Mouse (Mus musculus) brain, adult 2 months (tissue): ENCODE measurements around the gene Ooep.
"Not testable (repeated sequence)": the region's sequence is repeated elsewhere in the genome, so short reads cannot be mapped to it uniquely, and the experiment has no call there.

Source experiments
- DNase-seq: peaks from one replicate; pipeline ENCODE4 v3.0.0; 2011; ENCODE audit warnings: low read depth, low spot score

Gene Ooep

GRCm38 (mm10) chr9:78367959-78368358 lies 10.6 kb downstream of the Ooep start, which contains the start of gene Dppa5a:
Gene Dppa5a (minus strand): TSS chr9:78368177.
- DNase-seq: not testable (repeated sequence)

GRCm38 (mm10) chr9:78365850-78366544 lies 12.5 kb downstream of the Ooep start:
- no peak for DNase-seq

GRCm38 (mm10) chr9:78364701-78365100 lies 13.8 kb downstream of the Ooep start:
- no peak for DNase-seq

- no peak for DNase-seq
These were observed 15.2 kb downstream of the Ooep start for GRCm38 (mm10) chr9:78363374-78363773.

GRCm38 (mm10) chr9:78360484-78360872 lies 18.0 kb downstream of the Ooep start:
- DNase-seq: no peak

GRCm38 (mm10) chr9:78359750-78360483 lies 18.6 kb downstream of the Ooep start:
- DNase-seq: no peak

- peak; percentile 73 for DNase-seq
These were observed 20.5 kb downstream of the Ooep start for GRCm38 (mm10) chr9:78358053-78358452.

GRCm38 (mm10) chr9:78355611-78356010 lies 22.9 kb downstream of the Ooep start, which contains the start of gene Gsta2:
Gene Gsta2 (minus strand): TSS chr9:78355788.
- DNase-seq: no peak

GRCm38 (mm10) chr9:78354665-78355578 lies 23.6 kb downstream of the Ooep start:
- no peak for DNase-seq

- no peak for DNase-seq
These were observed 26.9 kb downstream of the Ooep start for GRCm38 (mm10) chr9:78351504-78352220.

- DNase-seq: not testable (repeated sequence)
These were observed 28.5 kb downstream of the Ooep start for GRCm38 (mm10) chr9:78350007-78350406.

- not testable (repeated sequence) for DNase-seq
These were observed 29.4 kb downstream of the Ooep start for GRCm38 (mm10) chr9:78349141-78349540.

GRCm38 (mm10) chr9:78348206-78349004 lies 30.1 kb downstream of the Ooep start:
- DNase-seq: not testable (repeated sequence)

- no peak for DNase-seq
These were observed 31.5 kb downstream of the Ooep start for GRCm38 (mm10) chr9:78347004-78347403.

GRCm38 (mm10) chr9:78345235-78345634 lies 33.3 kb downstream of the Ooep start:
- DNase-seq: not testable (repeated sequence)

- not testable (repeated sequence) for DNase-seq
These were observed 35.5 kb downstream of the Ooep start for GRCm38 (mm10) chr9:78343055-78343454.

GRCm38 (mm10) chr9:78342494-78342893 lies 36.0 kb downstream of the Ooep start:
- not testable (repeated sequence) for DNase-seq

GRCm38 (mm10) chr9:78340324-78340723 lies 38.2 kb downstream of the Ooep start:
- DNase-seq: peak; percentile 30

GRCm38 (mm10) chr9:78337050-78337449 lies 41.5 kb downstream of the Ooep start:
- peak; percentile 6 for DNase-seq

- DNase-seq: not testable (repeated sequence)
These were observed 51.2 kb downstream of the Ooep start, which contains the start of gene Omt2b for GRCm38 (mm10) chr9:78327289-78327688. Gene Omt2b (plus strand): TSS chr9:78327589.
